In genomic region chr8:112411213-112411612, GRCm38 (mm10) we compare ENCODE assay signal across 9 mouse cellular contexts.
A peak's percentile ranks its signal among the peaks of the same experiment; 100 is the strongest.
DNase-seq lines count a peak whose midpoint lies in the region; ATAC-seq lines count a peak whose summit lies in the region.
"Had no signal": no experiment of that assay in that cellular context is flagged by ENCODE, and none has a peak within 500 bp of the region (broad histone marks: within the 10 kb centered on the region; RNA-seq: fewer than 3 reads in every experiment).

No protein-coding gene starts in this region.

- no peak overlapping the region for H3K4me2 ChIP-seq in hindbrain, embryonic 14.5 days (replicated peaks)
- H3K4me2 ChIP-seq: embryonic facial prominence, embryonic 13.5 days had no signal

- no peaks in the 10 kb centered on the region for H3K4me1 ChIP-seq in hindbrain, embryonic 10.5 days (replicated peaks)
- H3K4me1 ChIP-seq in hindbrain, embryonic 14.5 days (replicated peaks; ENCODE audit: control insufficient read depth, insufficient read depth, low read length): no peaks in the 10 kb centered on the region
- H3K4me1 ChIP-seq: embryonic facial prominence, embryonic 13.5 days had no signal

- H3K27me3 ChIP-seq in hindbrain, embryonic 10.5 days (ENCODE audit: insufficient read depth, poor library complexity, severe bottlenecking): no peaks in the 10 kb centered on the region
- no peaks in the 10 kb centered on the region for H3K27me3 ChIP-seq in hindbrain, embryonic 14.5 days (ENCODE audit: control insufficient read depth, insufficient read depth, low read length)
- H3K27me3 ChIP-seq: embryonic facial prominence, embryonic 13.5 days had no signal

- WGBS in hindbrain, embryonic 10.5 days: 24% methylated on average over 6 of the region's 6 CpGs
- WGBS in hindbrain, embryonic 14.5 days: 22% methylated on average over 6 of the region's 6 CpGs

- H3K36me3 ChIP-seq in hindbrain, embryonic 10.5 days: no peaks in the 10 kb centered on the region
- no peaks in the 10 kb centered on the region for H3K36me3 ChIP-seq in hindbrain, embryonic 14.5 days (replicated peaks; ENCODE audit: control insufficient read depth, insufficient read depth)
- H3K36me3 ChIP-seq: embryonic facial prominence, embryonic 13.5 days had no signal

- no peak overlapping the region for H3K4me3 ChIP-seq in hindbrain, embryonic 10.5 days
- H3K4me3 ChIP-seq in hindbrain, embryonic 14.5 days (replicated peaks; ENCODE audit: low read length): no peak overlapping the region
- H3K4me3 ChIP-seq: embryonic facial prominence, embryonic 13.5 days had no signal

- peak; percentile 60 for DNase-seq in hindbrain, embryonic 10.5 days (ENCODE audit: low spot score)
- DNase-seq in hindbrain, embryonic 14.5 days (ENCODE audit: low spot score): no peak
- peak; percentile 6 for DNase-seq in thymus, postnatal 14 days
- no peak for DNase-seq in thymus, adult 18-20 months
- DNase-seq in c-Kit-positive CD71-negative TER-119-negative erythroid progenitor cells, embryonic 14.5 days (ENCODE audit: low read depth): peak; percentile 6
- peak; percentile 41 for DNase-seq in hindlimb bud, embryonic 11.5 days (ENCODE audit: extremely low spot score, low read depth, low spot score)

- no peak overlapping the region for H3K9ac ChIP-seq in hindbrain, embryonic 14.5 days
- H3K9ac ChIP-seq: embryonic facial prominence, embryonic 13.5 days had no signal

- no peaks in the 10 kb centered on the region for H3K9me3 ChIP-seq in hindbrain, embryonic 10.5 days
- no peaks in the 10 kb centered on the region for H3K9me3 ChIP-seq in hindbrain, embryonic 14.5 days (ENCODE audit: control insufficient read depth, low read length)
- H3K9me3 ChIP-seq: embryonic facial prominence, embryonic 13.5 days had no signal

- ATAC-seq in hindbrain, embryonic 14.5 days (ENCODE audit: low FRiP score): no peak
- ATAC-seq in megakaryocyte progenitor cell, adult 5-6 weeks (replicated peaks; ENCODE audit: poor library complexity): peak; percentile 66
- ATAC-seq in inflammation-experienced regulatory T-cells, adult 6 months: no peak

- no peak overlapping the region for H3K27ac ChIP-seq in hindbrain, embryonic 10.5 days
- H3K27ac ChIP-seq in hindbrain, embryonic 14.5 days: no peak overlapping the region
- H3K27ac ChIP-seq: embryonic facial prominence, embryonic 13.5 days had no signal

Comparison
In these comparisons a context has a peak if more than half of its experiments do, and no peak if none do; other contexts are left out.
1. DNase-seq: peak in hindbrain, embryonic 10.5 days (single experiment), thymus, postnatal 14 days (single experiment), c-Kit-positive CD71-negative TER-119-negative erythroid progenitor cells, embryonic 14.5 days (single experiment) and hindlimb bud, embryonic 11.5 days (single experiment); none in hindbrain, embryonic 14.5 days (single experiment) and thymus, adult 18-20 months (0 of 2).